Mouse (Mus musculus): Measurements from ENCODE around the gene Lrfn3.

Lrfn3 gene

GRCm38 (mm10) chr7:30362652-30363343, at the start of gene Lrfn3:
TSS of gene Lrfn3 (minus strand) at chr7:30362772.
- DNase-seq, result peak; percentile 22 to 61

- DNase-seq, result no peak
These were observed 48.5 kb upstream of the Lrfn3 start for GRCm38 (mm10) chr7:30411023-30411422.

GRCm38 (mm10) chr7:30409789-30410188, 47.2 kb upstream of the Lrfn3 start:
- no peak for DNase-seq

GRCm38 (mm10) chr7:30408639-30409038, 46.1 kb upstream of the Lrfn3 start:
- no peak for DNase-seq

- DNase-seq, result no peak
These were observed 39.8 kb upstream of the Lrfn3 start for GRCm38 (mm10) chr7:30402343-30402742.

GRCm38 (mm10) chr7:30399671-30400070, 37.1 kb upstream of the Lrfn3 start:
- DNase-seq, result no peak

GRCm38 (mm10) chr7:30394871-30395270, 32.3 kb upstream of the Lrfn3 start:
- DNase-seq, result no peak

GRCm38 (mm10) chr7:30394379-30394778, 31.8 kb upstream of the Lrfn3 start:
- DNase-seq, result peak; percentile 70 to 74

- DNase-seq, result no peak
These were observed 31.1 kb upstream of the Lrfn3 start for GRCm38 (mm10) chr7:30393631-30394030.

GRCm38 (mm10) chr7:30392746-30393520, 30.4 kb upstream of the Lrfn3 start:
- no peak for DNase-seq

- no peak for DNase-seq
These were observed 21.5 kb upstream of the Lrfn3 start for GRCm38 (mm10) chr7:30384106-30384505.

- no peak for DNase-seq
These were observed 17.5 kb upstream of the Lrfn3 start for GRCm38 (mm10) chr7:30380061-30380460.

- peak; percentile 93 for DNase-seq
These were observed 11.0 kb upstream of the Lrfn3 start for GRCm38 (mm10) chr7:30373501-30373962.

GRCm38 (mm10) chr7:30367466-30367865, 4.9 kb upstream of the Lrfn3 start:
- DNase-seq, result no peak

GRCm38 (mm10) chr7:30363344-30363738, 769 bp upstream of the Lrfn3 start:
- no peak for DNase-seq

- no peak for DNase-seq
These were observed 2.5 kb downstream of the Lrfn3 start for GRCm38 (mm10) chr7:30360028-30360427.

GRCm38 (mm10) chr7:30359276-30359865, 3.2 kb downstream of the Lrfn3 start:
- no peak for DNase-seq

- no peak for DNase-seq
These were observed 4.0 kb downstream of the Lrfn3 start for GRCm38 (mm10) chr7:30358378-30359186.

- DNase-seq, result no peak
These were observed 8.5 kb downstream of the Lrfn3 start for GRCm38 (mm10) chr7:30354059-30354458.

- DNase-seq, result peak; percentile 50 to 75
These were observed 9.2 kb downstream of the Lrfn3 start for GRCm38 (mm10) chr7:30353279-30353822.

GRCm38 (mm10) chr7:30347828-30348227, 14.7 kb downstream of the Lrfn3 start:
- DNase-seq, result peak; percentile 67 to 69

- DNase-seq, result peak; percentile 59 to 71
These were observed 15.8 kb downstream of the Lrfn3 start for GRCm38 (mm10) chr7:30346635-30347379.
